Mouse (Mus musculus) megakaryocyte, adult 5-6 weeks (primary cell): Measurements from ENCODE around the gene Abhd14a. TPM values are rescaled to one million over a fixed set of nuclear protein-coding genes. Genes with fewer than 3 reads are reported as not detected.

Experiments used
- total RNA-seq, 2 experiments: library from RNA; stranded (forward) in 1 of 2; stranded (reverse) in 1 of 2; fragments of 153-499, 151-499 nt in 1 of 2; fragments of 221-1000, 200-1000 nt in 1 of 2; gene quantifications; 2 replicates each; pipeline versions ENCODE4 v1.2.3 to v1.2.4; 2015 to 2017

The Abhd14a gene
- total RNA-seq, 2 experiments from 2014 or later, result 2.2 to 3.9 TPM

Other genes starting within 250 kb of the Abhd14a start
- 42.3 and 52.2 TPM in 2 replicates for gene Ppm1m, start 247.9 kb downstream of the Abhd14a start, total RNA-seq (2015)
- gene Ppm1m, start 247.9 kb downstream of the Abhd14a start, total RNA-seq (2017), result 46.4 and 49.6 TPM in 2 replicates
- gene Twf2, start 244.6 kb downstream of the Abhd14a start, total RNA-seq (2015), result 76.8 and 79.8 TPM in 2 replicates
- 109 and 110 TPM in 2 replicates for gene Twf2, start 244.6 kb downstream of the Abhd14a start, total RNA-seq (2017)
- gene Tlr9, start 225.1 kb downstream of the Abhd14a start, total RNA-seq (2015), result 47.5 and 51.3 TPM in 2 replicates
- 7.4 and 10.9 TPM in 2 replicates for gene Tlr9, start 225.1 kb downstream of the Abhd14a start, total RNA-seq (2017)
- 84.6 and 91.1 TPM in 2 replicates for gene Alas1, start 199.0 kb downstream of the Abhd14a start, total RNA-seq (2015)
- 110 and 116 TPM in 2 replicates for gene Alas1, start 199.0 kb downstream of the Abhd14a start, total RNA-seq (2017)
- 26.7 and 37.1 TPM in 2 replicates for gene Poc1a, start 166.6 kb downstream of the Abhd14a start, total RNA-seq (2015)
- 15.7 and 23.1 TPM in 2 replicates for gene Poc1a, start 166.6 kb downstream of the Abhd14a start, total RNA-seq (2017)
- 71.0 and 83.1 TPM in 2 replicates for gene Dusp7, start 79.0 kb downstream of the Abhd14a start, total RNA-seq (2015)
- gene Dusp7, start 79.0 kb downstream of the Abhd14a start, total RNA-seq (2017), result 28.1 and 35.0 TPM in 2 replicates
- 1,974 and 2,078 TPM in 2 replicates for gene Rpl29, start 18.2 kb downstream of the Abhd14a start, total RNA-seq (2015)
- gene Rpl29, start 18.2 kb downstream of the Abhd14a start, total RNA-seq (2017), result 1,150 and 1,200 TPM in 2 replicates
- 1.4 and 4.8 TPM in 2 replicates for gene Acy1, start 9.4 kb downstream of the Abhd14a start, total RNA-seq (2015)
- gene Acy1, start 9.4 kb downstream of the Abhd14a start, total RNA-seq (2017), result 3.5 and 4.8 TPM in 2 replicates
- gene Abhd14b, start 219 bp downstream of the Abhd14a start, total RNA-seq (2015), result 7.7 and 8.2 TPM in 2 replicates
- gene Abhd14b, start 219 bp downstream of the Abhd14a start, total RNA-seq (2017), result 2.9 and 3.2 TPM in 2 replicates
- 1.5 and 2.9 TPM in 2 replicates for gene Pcbp4, start 5.6 kb upstream of the Abhd14a start, total RNA-seq (2015)
- 2.4 and 4.0 TPM in 2 replicates for gene Pcbp4, start 5.6 kb upstream of the Abhd14a start, total RNA-seq (2017)
- gene Gpr62, start 18.3 kb upstream of the Abhd14a start, total RNA-seq (2015), result not detected in 2 replicates
- gene Gpr62, start 18.3 kb upstream of the Abhd14a start, total RNA-seq (2017), result not detected in 2 replicates
- gene Rrp9, start 28.3 kb upstream of the Abhd14a start, total RNA-seq (2015), result 3.6 and 6.3 TPM in 2 replicates
- 10.0 and 16.0 TPM in 2 replicates for gene Rrp9, start 28.3 kb upstream of the Abhd14a start, total RNA-seq (2017)
- 14.3 and 19.2 TPM in 2 replicates for gene Parp3, start 29.3 kb upstream of the Abhd14a start, total RNA-seq (2015)
- gene Parp3, start 29.3 kb upstream of the Abhd14a start, total RNA-seq (2017), result 26.7 and 29.7 TPM in 2 replicates
- not detected in 2 replicates for gene Iqcf1, start 52.3 kb upstream of the Abhd14a start, total RNA-seq (2015)
- not detected in 2 replicates for gene Iqcf1, start 52.3 kb upstream of the Abhd14a start, total RNA-seq (2017)
- not detected in 2 replicates for gene Iqcf5, start 66.9 kb upstream of the Abhd14a start, total RNA-seq (2015)
- gene Iqcf5, start 66.9 kb upstream of the Abhd14a start, total RNA-seq (2017), result not detected in 2 replicates
- gene Iqcf3, start 114.0 kb upstream of the Abhd14a start, total RNA-seq (2015), result not detected in 2 replicates
- not detected in 2 replicates for gene Iqcf3, start 114.0 kb upstream of the Abhd14a start, total RNA-seq (2017)
- not detected in 2 replicates for gene Iqcf4, start 123.3 kb upstream of the Abhd14a start, total RNA-seq (2015)
- not detected in 2 replicates for gene Iqcf4, start 123.3 kb upstream of the Abhd14a start, total RNA-seq (2017)
- not detected in 2 replicates for gene Iqcf6, start 178.9 kb upstream of the Abhd14a start, total RNA-seq (2015)
- not detected in 2 replicates for gene Iqcf6, start 178.9 kb upstream of the Abhd14a start, total RNA-seq (2017)
- not detected in 2 replicates for gene Grm2, start 208.4 kb upstream of the Abhd14a start, total RNA-seq (2015)
- gene Grm2, start 208.4 kb upstream of the Abhd14a start, total RNA-seq (2017), result not detected in 2 replicates
- 9.6 and 14.1 TPM in 2 replicates for gene Tex264, start 238.2 kb upstream of the Abhd14a start, total RNA-seq (2015)
- 16.3 and 18.3 TPM in 2 replicates for gene Tex264, start 238.2 kb upstream of the Abhd14a start, total RNA-seq (2017)